Mouse (Mus musculus) heart, embryonic 11.5 days (tissue): ENCODE data around the gene Prc1. TPM values are rescaled to one million over a fixed set of nuclear protein-coding genes. Genes with fewer than 3 reads are reported as not detected.

ENCODE experiments used
- ATAC-seq: fragments of 200-750 bp; cut with Nextera tagmentation; replicated peaks from 2 replicates; pipeline ENCODE4 v1.8.0; 2017; ENCODE audit warnings: moderate library complexity; ENCODE audit not compliant: insufficient number of reproducible peaks, low FRiP score, low TSS enrichment
- H3K27ac ChIP-seq: fragments of 300-500 bp; sonication (generic); 2 replicates; pipeline ENCODE4 v1.5.1; 2014; ENCODE audit warnings: mild to moderate bottlenecking, low read depth, low read length
- H3K27me3 ChIP-seq: fragments of 300-500 bp; sonication (generic); 2 replicates; pipeline ENCODE4 v1.6.1; 2014; ENCODE audit warnings: mild to moderate bottlenecking, low read length, mixed read lengths; ENCODE audit not compliant: control insufficient read depth, insufficient read depth
- H3K36me3 ChIP-seq: fragments of 300-500 bp; sonication (generic); 2 replicates; pipeline ENCODE4 v1.6.1; 2014; ENCODE audit warnings: mild to moderate bottlenecking, low read length, moderate library complexity, mixed read lengths; ENCODE audit not compliant: control insufficient read depth, insufficient read depth
- H3K4me1 ChIP-seq: fragments of 300-500 bp; sonication (generic); 2 replicates; pipeline ENCODE4 v1.6.1; 2014; ENCODE audit warnings: low read length; ENCODE audit not compliant: control insufficient read depth, insufficient read depth
- H3K4me2 ChIP-seq: fragments of 300-500 bp; sonication (generic); 2 replicates; pipeline ENCODE4 v1.6.1; 2014; ENCODE audit warnings: mild to moderate bottlenecking, moderate library complexity
- H3K4me3 ChIP-seq: fragments of 300-500 bp; sonication (generic); 2 replicates; pipeline ENCODE4 v1.5.1; 2014; ENCODE audit warnings: low read depth, low read length
- H3K9ac ChIP-seq: fragments of 300-500 bp; sonication (generic); 2 replicates; pipeline ENCODE4 v1.6.1; 2014; ENCODE audit warnings: mild to moderate bottlenecking, low read depth, low read length, moderate library complexity
- H3K9me3 ChIP-seq: fragments of 300-500 bp; sonication (generic); replicated peaks from 2 replicates; pipeline ENCODE4 v1.6.1; 2016; ENCODE audit warnings: low read length; ENCODE audit not compliant: control insufficient read depth
- WGBS: fragments of 180-500 bp; shearing (Covaris S2); extraction: QIAGEN DNeasy Blood & Tissue Kit; methylation state at CpG from one replicate; pipeline ENCODE4 v1.1.7; 2014; ENCODE audit not compliant: insufficient replicate concordance; 5-methylcytosine and 5-hydroxymethylcytosine counted together
- polyA plus RNA-seq: library from polyadenylated mRNA; unstranded; fragments of >200 nt; fragmentation: Nextera tagmentation; extraction: Ambion mirVana; gene quantifications from 2 replicates; pipeline ENCODE4 v1.2.1, GENCODE M21; 2014

Prc1 gene
- polyA plus RNA-seq = 148 and 156 TPM in 2 replicates

- H3K4me3 ChIP-seq = peak within 1 kb of the TSS; percentile 76
- under 1% methylated on average over 52 of the region's 52 CpGs for WGBS
- H3K9me3 ChIP-seq = no peaks in the 10 kb centered on the region
These were observed at the start of gene Prc1 for GRCm38 (mm10) chr7:80294062-80294763. TSS of gene Prc1 (plus strand) at chr7:80294450.

GRCm38 (mm10) chr7:80244851-80245250 lies 49.4 kb upstream of the Prc1 start:
- Histone ChIP-seq H3K4me2 (no peak overlapping the region), H3K4me1 (peaks cover 2% of the 10 kb centered on the region; the same call in 1 of the 2 replicates), H3K4me3 (no peak overlapping the region), H3K27me3 (no peaks in the 10 kb centered on the region), H3K36me3 (0 out of 2 replicates have a peak, but pooled peaks cover 2% of the 10 kb centered on the region), H3K27ac (no peak overlapping the region), H3K9me3 (no peaks in the 10 kb centered on the region), H3K9ac (no peak overlapping the region)
- no peak for ATAC-seq
- WGBS = 86% methylated on average over 4 of the region's 4 CpGs

More at GRCm38 (mm10) chr7:80294062-80294763, at the start of gene Prc1:
- H3K4me2 ChIP-seq = peak within 1 kb of the TSS; percentile 57
- peak within 1 kb of the TSS; percentile 87 for H3K9ac ChIP-seq
- peak; percentile 98 for ATAC-seq
- H3K4me1 ChIP-seq = peaks cover 9% of the 10 kb centered on the region; the same call in 1 of the 2 replicates
- H3K27ac ChIP-seq = peak within 1 kb of the TSS; percentile 81
- H3K27me3 ChIP-seq = no peaks in the 10 kb centered on the region
- H3K36me3 ChIP-seq = peaks cover 3% of the 10 kb centered on the region; the same call in 1 of the 2 replicates

- under 1% methylated on average over 48 of the region's 48 CpGs for WGBS
- ATAC-seq = peak; percentile 97
These were observed 48.0 kb upstream of the Prc1 start, which contains the start of gene Ttll13 for GRCm38 (mm10) chr7:80246148-80246721. TSS of gene Ttll13 (plus strand) at chr7:80246376.

GRCm38 (mm10) chr7:80246859-80247258 lies 47.4 kb upstream of the Prc1 start:
- ATAC-seq = no peak
- Histone ChIP-seq H3K4me2 (peak overlapping the region; percentile 65), H3K9ac (peak overlapping the region; percentile 66), H3K4me3 (peak overlapping the region; percentile 54), H3K36me3 (no peaks in the 10 kb centered on the region), H3K27ac (peak overlapping the region; percentile 86; the same call in 1 of the 2 replicates), H3K4me1 (peaks cover 2% of the 10 kb centered on the region; the same call in 1 of the 2 replicates), H3K27me3 (no peaks in the 10 kb centered on the region), H3K9me3 (no peaks in the 10 kb centered on the region)
- WGBS = 31% methylated on average over 7 of the region's 7 CpGs

More at GRCm38 (mm10) chr7:80246148-80246721, 48.0 kb upstream of the Prc1 start, which contains the start of gene Ttll13:
- H3K9me3 ChIP-seq = no peaks in the 10 kb centered on the region
- H3K9ac ChIP-seq = peak within 1 kb of the TSS; percentile 66
- H3K4me2 ChIP-seq = peak within 1 kb of the TSS; percentile 65
- peak within 1 kb of the TSS; percentile 86 for H3K27ac ChIP-seq
- H3K36me3 ChIP-seq = no peaks in the 10 kb centered on the region
- peaks cover 2% of the 10 kb centered on the region; the same call in 1 of the 2 replicates for H3K4me1 ChIP-seq
- no peaks in the 10 kb centered on the region for H3K27me3 ChIP-seq
- H3K4me3 ChIP-seq = peak within 1 kb of the TSS; percentile 54

GRCm38 (mm10) chr7:80252437-80252836 lies 41.8 kb upstream of the Prc1 start:
- Histone ChIP-seq H3K27ac (no peak overlapping the region), H3K4me2 (no peak overlapping the region), H3K4me3 (no peak overlapping the region), H3K9ac (no peak overlapping the region), H3K9me3 (no peaks in the 10 kb centered on the region), H3K4me1 (no peaks in the 10 kb centered on the region), H3K27me3 (no peaks in the 10 kb centered on the region), H3K36me3 (no peaks in the 10 kb centered on the region)
- ATAC-seq = no peak
- WGBS = 73% methylated on average over 7 of the region's 7 CpGs

- Histone ChIP-seq H3K9me3 (no peaks in the 10 kb centered on the region), H3K27me3 (0 out of 2 replicates have a peak, but pooled peaks cover 2% of the 10 kb centered on the region), H3K9ac (no peak overlapping the region), H3K4me1 (no peaks in the 10 kb centered on the region), H3K36me3 (no peaks in the 10 kb centered on the region), H3K4me2 (no peak overlapping the region), H3K4me3 (no peak overlapping the region), H3K27ac (no peak overlapping the region)
- 63% methylated on average over 11 of the region's 11 CpGs for WGBS
- no peak for ATAC-seq
These were observed 41.4 kb upstream of the Prc1 start for GRCm38 (mm10) chr7:80252886-80253285.

- ATAC-seq = no peak
- 66% methylated on average over 2 of the region's 2 CpGs for WGBS
- Histone ChIP-seq H3K36me3 (no peaks in the 10 kb centered on the region), H3K27ac (no peak overlapping the region), H3K4me2 (no peak overlapping the region), H3K4me3 (no peak overlapping the region), H3K9me3 (no peaks in the 10 kb centered on the region), H3K9ac (no peak overlapping the region), H3K27me3 (peaks cover 11% of the 10 kb centered on the region), H3K4me1 (0 out of 2 replicates have a peak, but pooled peaks cover 5% of the 10 kb centered on the region)
These were observed 38.3 kb upstream of the Prc1 start for GRCm38 (mm10) chr7:80255981-80256380.

- Histone ChIP-seq H3K4me3 (no peak overlapping the region), H3K4me2 (no peak overlapping the region), H3K27ac (no peak overlapping the region), H3K36me3 (no peaks in the 10 kb centered on the region), H3K4me1 (peaks cover 10% of the 10 kb centered on the region; the same call in 1 of the 2 replicates), H3K9me3 (no peaks in the 10 kb centered on the region), H3K9ac (no peak overlapping the region), H3K27me3 (peaks cover 11% of the 10 kb centered on the region)
- no peak for ATAC-seq
- WGBS = 56% methylated on average over 2 of the region's 2 CpGs
These were observed 36.5 kb upstream of the Prc1 start for GRCm38 (mm10) chr7:80257706-80258105.
